Mouse (Mus musculus) ES-E14 (cell line): ENCODE measurements around the gene Parp6.

Experiments used
- CHD2 ChIP-seq: IDR thresholded peaks from 2 replicates; pipeline ENCODE4 v1.6.1; 2014; ENCODE audit warnings: mild to moderate bottlenecking, low read depth, low read length, inconsistent platforms
- HCFC1 ChIP-seq: IDR thresholded peaks from 2 replicates; pipeline ENCODE4 v1.6.1; 2012; ENCODE audit warnings: low read length, inconsistent platforms, borderline replicate concordance; ENCODE audit not compliant: insufficient read depth
- MAFK ChIP-seq: IDR thresholded peaks from 2 replicates; pipeline ENCODE4 v1.6.1; 2014; ENCODE audit warnings: mild to moderate bottlenecking, low read depth, low read length, inconsistent platforms; ENCODE audit not compliant: insufficient read depth
- ZC3H11A ChIP-seq: IDR thresholded peaks from 2 replicates; pipeline ENCODE4 v1.6.1; 2012; ENCODE audit warnings: low read depth, mild to moderate bottlenecking, inconsistent platforms, low read length, borderline replicate concordance

GRCm38 (mm10) chr9:59691635-59692094, 74.6 kb downstream of the Parp6 start:
- no peak for TF ChIP-seq CHD2
- TF ChIP-seq ZC3H11A, result no peak
- no peak for TF ChIP-seq MAFK
- TF ChIP-seq HCFC1, result no peak
